Mouse (Mus musculus): ENCODE results near the gene H2-Ab1.

GRCm38 (mm10) chr17:34217216-34217928 lies 40.1 kb upstream of the H2-Ab1 start:
- TF ChIP-seq CTCF (IDR thresholded peaks at IDR 0.05; ENCODE audit: low read depth) (no peak), EP300 (IDR thresholded peaks at IDR 0.05; ENCODE audit: low read depth) (no peak)
